Mouse (Mus musculus): Measurements from ENCODE around the gene Sirt4. TPM values are rescaled to one million over a fixed set of nuclear protein-coding genes. Genes with fewer than 3 reads are reported as not detected.
"Not testable (repeated sequence)": the region's sequence is repeated elsewhere in the genome, so short reads cannot be mapped to it uniquely, and the experiment has no call there.

The Sirt4 gene
- polyA plus RNA-seq, 1 experiment from 2014 or later: 18.5 TPM

GRCm38 (mm10) chr5:115509790-115510689 is 25.5 kb upstream of the Sirt4 start:
- Histone ChIP-seq H3K9me3 (replicated peaks) (no peaks in the 10 kb centered on the region), H3K4me1 (peaks cover 64% of the 10 kb centered on the region), H3K36me3 (peaks cover 22% of the 10 kb centered on the region), H3K27me3 (ENCODE audit: low read depth, poor library complexity, severe bottlenecking) (no peaks in the 10 kb centered on the region), H3K4me3 (0 out of 2 replicates have a peak overlapping the region, but pooled peaks have one; percentile 95), H3K27ac (peak overlapping the region; percentile 71)
- no peak for DNase-seq (ENCODE audit: low spot score)
- WGBS: 79% methylated on average over 15 of the region's 15 CpGs

GRCm38 (mm10) chr5:115509321-115509761 is 24.8 kb upstream of the Sirt4 start:
- Histone ChIP-seq H3K27me3 (ENCODE audit: low read depth, poor library complexity, severe bottlenecking) (no peaks in the 10 kb centered on the region), H3K4me1 (peaks cover 57% of the 10 kb centered on the region), H3K9me3 (replicated peaks) (no peaks in the 10 kb centered on the region), H3K36me3 (peaks cover 22% of the 10 kb centered on the region), H3K27ac (peak overlapping the region; percentile 71), H3K4me3 (peak overlapping the region; percentile 95; the same call in 1 of the 2 replicates)
- DNase-seq (ENCODE audit: low spot score): no peak
- WGBS: 66% methylated on average over 15 of the region's 15 CpGs

GRCm38 (mm10) chr5:115508859-115509147 is 24.3 kb upstream of the Sirt4 start:
- Histone ChIP-seq H3K4me1 (peaks cover 52% of the 10 kb centered on the region), H3K9me3 (replicated peaks) (no peaks in the 10 kb centered on the region), H3K27ac (peak overlapping the region; percentile 92; the same call in 1 of the 2 replicates), H3K36me3 (peaks cover 20% of the 10 kb centered on the region), H3K27me3 (ENCODE audit: low read depth, poor library complexity, severe bottlenecking) (no peaks in the 10 kb centered on the region), H3K4me3 (peak overlapping the region; percentile 95)
- no peak for DNase-seq (ENCODE audit: low spot score)
- WGBS: 49% methylated on average over 10 of the region's 10 CpGs

GRCm38 (mm10) chr5:115507981-115508858 is 23.7 kb upstream of the Sirt4 start:
- peak overlapping the region; percentile 95 for H3K4me3 ChIP-seq
- H3K36me3 ChIP-seq: peaks cover 14% of the 10 kb centered on the region
- peak overlapping the region; percentile 92; the same call in 1 of the 2 replicates for H3K27ac ChIP-seq
- H3K27me3 ChIP-seq (ENCODE audit: low read depth, poor library complexity, severe bottlenecking): no peaks in the 10 kb centered on the region
- DNase-seq (ENCODE audit: low spot score): no peak
- H3K4me1 ChIP-seq: peaks cover 48% of the 10 kb centered on the region
- no peaks in the 10 kb centered on the region for H3K9me3 ChIP-seq (replicated peaks)
- 63% methylated on average over 18 of the region's 18 CpGs for WGBS

- Histone ChIP-seq H3K36me3 (peaks cover 6% of the 10 kb centered on the region), H3K27ac (peak overlapping the region; percentile 92; the same call in 1 of the 2 replicates), H3K27me3 (ENCODE audit: low read depth, poor library complexity, severe bottlenecking) (no peaks in the 10 kb centered on the region), H3K9me3 (replicated peaks) (no peaks in the 10 kb centered on the region), H3K4me1 (peaks cover 48% of the 10 kb centered on the region), H3K4me3 (peak overlapping the region; percentile 95)
- DNase-seq (ENCODE audit: low spot score): no peak
- 37% methylated on average over 12 of the region's 12 CpGs for WGBS
Measured at GRCm38 (mm10) chr5:115507267-115507980, 22.9 kb upstream of the Sirt4 start.

GRCm38 (mm10) chr5:115506454-115507201 is 22.1 kb upstream of the Sirt4 start, which contains the start of gene Pxn:
Gene Pxn, plus strand, starts transcription at chr5:115506676.
- peak within 1 kb of the TSS; percentile 92 for H3K27ac ChIP-seq

GRCm38 (mm10) chr5:115505617-115506016 is 21.1 kb upstream of the Sirt4 start:
- H3K27me3 ChIP-seq (ENCODE audit: low read depth, poor library complexity, severe bottlenecking); H3K4me3 ChIP-seq; DNase-seq (ENCODE audit: low spot score); H3K9me3 ChIP-seq (replicated peaks); H3K36me3 ChIP-seq; H3K27ac ChIP-seq: not testable (repeated sequence)
- 87% methylated on average over 4 of the region's 4 CpGs for WGBS
- peaks cover 42% of the 10 kb centered on the region for H3K4me1 ChIP-seq

More at GRCm38 (mm10) chr5:115506454-115507201, 22.1 kb upstream of the Sirt4 start, which contains the start of gene Pxn:
- peaks cover 2% of the 10 kb centered on the region for H3K36me3 ChIP-seq
- peak; percentile 100 for DNase-seq (ENCODE audit: low spot score)
- no peaks in the 10 kb centered on the region for H3K9me3 ChIP-seq (replicated peaks)
- peaks cover 44% of the 10 kb centered on the region for H3K4me1 ChIP-seq
- H3K27me3 ChIP-seq (ENCODE audit: low read depth, poor library complexity, severe bottlenecking): no peaks in the 10 kb centered on the region
- H3K4me3 ChIP-seq: peak within 1 kb of the TSS; percentile 95
- under 1% methylated on average over 74 of the region's 74 CpGs for WGBS

- DNase-seq (ENCODE audit: low spot score): no peak
- Histone ChIP-seq H3K27me3 (ENCODE audit: low read depth, poor library complexity, severe bottlenecking) (no peaks in the 10 kb centered on the region), H3K27ac (no peak overlapping the region), H3K4me1 (peaks cover 18% of the 10 kb centered on the region), H3K4me3 (no peak overlapping the region), H3K9me3 (replicated peaks) (no peaks in the 10 kb centered on the region), H3K36me3 (no peaks in the 10 kb centered on the region)
- WGBS: 69% methylated on average over 12 of the region's 12 CpGs
Measured at GRCm38 (mm10) chr5:115503035-115503434, 18.5 kb upstream of the Sirt4 start.

- Histone ChIP-seq H3K36me3 (no peaks in the 10 kb centered on the region), H3K9me3 (replicated peaks) (no peaks in the 10 kb centered on the region), H3K4me1 (no peaks in the 10 kb centered on the region; the same call in 1 of the 2 replicates), H3K4me3 (no peak overlapping the region), H3K27me3 (ENCODE audit: low read depth, poor library complexity, severe bottlenecking) (no peaks in the 10 kb centered on the region), H3K27ac (no peak overlapping the region)
- 89% methylated on average over 12 of the region's 12 CpGs for WGBS
- DNase-seq (ENCODE audit: low spot score): no peak
Measured at GRCm38 (mm10) chr5:115500383-115500935, 15.9 kb upstream of the Sirt4 start.

GRCm38 (mm10) chr5:115498307-115499240 is 14.0 kb upstream of the Sirt4 start:
- no peaks in the 10 kb centered on the region for H3K36me3 ChIP-seq
- H3K27me3 ChIP-seq (ENCODE audit: low read depth, poor library complexity, severe bottlenecking): no peaks in the 10 kb centered on the region
- peaks cover 4% of the 10 kb centered on the region; the same call in 1 of the 2 replicates for H3K4me1 ChIP-seq
- peak overlapping the region; percentile 30; the same call in 1 of the 2 replicates for H3K27ac ChIP-seq
- no peak for DNase-seq (ENCODE audit: low spot score)
- H3K9me3 ChIP-seq (replicated peaks): no peaks in the 10 kb centered on the region
- 56% methylated on average over 9 of the region's 9 CpGs for WGBS
- H3K4me3 ChIP-seq: no peak overlapping the region

GRCm38 (mm10) chr5:115497033-115497432 is 12.5 kb upstream of the Sirt4 start:
- H3K36me3 ChIP-seq: no peaks in the 10 kb centered on the region
- H3K4me1 ChIP-seq: peaks cover 16% of the 10 kb centered on the region
- no peaks in the 10 kb centered on the region for H3K27me3 ChIP-seq (ENCODE audit: low read depth, poor library complexity, severe bottlenecking)
- H3K4me3 ChIP-seq: no peak overlapping the region
- 86% methylated on average over 7 of the region's 7 CpGs for WGBS
- H3K9me3 ChIP-seq (replicated peaks): no peaks in the 10 kb centered on the region
- no peak overlapping the region for H3K27ac ChIP-seq
- DNase-seq (ENCODE audit: low spot score): no peak

Data from limb, embryonic 10.5 days (tissue).